Mouse (Mus musculus) kidney, adult 2 months (tissue): ENCODE results near the gene Gm49776.

Experiments used
- CTCF ChIP-seq: fragments of 200-500 bp; conservative IDR thresholded peaks from 2 replicates; pipeline ENCODE4 v1.5.1; 2011; ENCODE audit warnings: low read depth, mild to moderate bottlenecking, control low read depth, low read length, moderate library complexity, mixed read lengths; ENCODE audit not compliant: insufficient read depth, insufficient read length
- POLR2A ChIP-seq: fragments of 200-500 bp; IDR thresholded peaks from one replicate; pipeline ENCODE4 v1.6.1; 2011; ENCODE audit warnings: low read depth, low read length, control low read depth

GRCm38 (mm10) chr16:18288166-18288565 is 30.0 kb upstream of the Gm49776 start:
- no peak for TF ChIP-seq CTCF
- TF ChIP-seq POLR2A, result no peak
